Mouse (Mus musculus) kidney, adult 2 months (tissue): ENCODE data around the gene Gsta4.

Source experiments
- CTCF ChIP-seq: fragments of 200-500 bp; conservative IDR thresholded peaks from 2 replicates; pipeline ENCODE4 v1.5.1; 2011; ENCODE audit warnings: low read depth, mild to moderate bottlenecking, control low read depth, low read length, moderate library complexity, mixed read lengths; ENCODE audit not compliant: insufficient read depth, insufficient read length
- POLR2A ChIP-seq: fragments of 200-500 bp; IDR thresholded peaks from one replicate; pipeline ENCODE4 v1.6.1; 2011; ENCODE audit warnings: low read depth, low read length, control low read depth

DNA sequence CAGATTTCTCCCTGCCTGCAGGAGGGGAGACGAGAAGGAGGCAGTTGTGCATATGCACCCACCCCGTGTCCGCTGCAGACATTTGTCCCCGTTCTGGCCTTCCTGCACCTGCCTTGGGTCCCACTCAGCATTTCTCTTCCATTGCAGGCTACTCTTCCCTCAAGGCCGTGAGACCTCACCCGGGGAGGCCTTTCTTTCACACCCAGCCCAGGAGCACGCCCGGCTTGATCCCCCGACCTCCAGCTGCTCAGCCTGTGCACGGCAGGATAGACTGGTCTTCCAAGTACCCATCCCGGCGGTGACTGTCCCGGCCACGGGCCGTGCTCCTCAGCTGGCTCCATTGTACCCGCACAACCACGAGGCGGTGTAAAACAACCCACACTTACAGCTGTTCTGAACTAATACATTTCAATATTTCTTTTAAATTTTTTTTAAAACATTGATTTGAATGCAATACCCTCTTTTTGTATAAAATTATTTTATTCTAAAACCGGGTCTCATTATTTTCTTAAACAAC lies 15.1 kb upstream of the Gsta4 start:
- TF ChIP-seq CTCF (no peak), POLR2A (no peak)
